ENCODE assay signal across 18 mouse cellular contexts in genomic region chr1:14000605-14001395, GRCm38 (mm10).
DNase-seq lines count a peak whose midpoint lies in the region; ATAC-seq and TF ChIP-seq lines count a peak whose summit lies in the region.
"Had no signal": no experiment of that assay in that cellular context is flagged by ENCODE, and none has a peak within 500 bp of the region (broad histone marks: within the 10 kb centered on the region; RNA-seq: fewer than 3 reads in every experiment).

No protein-coding gene starts in this region.

- no peaks in the 10 kb centered on the region for H3K36me3 ChIP-seq in embryonic facial prominence, embryonic 14.5 days (ENCODE audit: control insufficient read depth, insufficient read depth, low read length)
- H3K36me3 ChIP-seq in embryonic facial prominence, embryonic 10.5 days (replicated peaks), result no peaks in the 10 kb centered on the region
- H3K36me3 ChIP-seq in lung, postnatal 0 days (ENCODE audit: insufficient read depth, low read length), result no peaks in the 10 kb centered on the region
- H3K36me3 ChIP-seq: heart, embryonic 10.5 days; limb, embryonic 10.5 days; midbrain, embryonic 10.5 days had no signal

- no peak overlapping the region for H3K9ac ChIP-seq in embryonic facial prominence, embryonic 14.5 days (ENCODE audit: low read depth, low read length)
- H3K9ac ChIP-seq in lung, postnatal 0 days (replicated peaks; ENCODE audit: low read depth), result no peak overlapping the region
- H3K9ac ChIP-seq: liver, embryonic 14.5 days had no signal

- TF ChIP-seq EP300 in lung, postnatal 0 days (IDR thresholded peaks at IDR 0.05), result no peak

- H3K9me3 ChIP-seq in embryonic facial prominence, embryonic 14.5 days (ENCODE audit: control insufficient read depth, low read length), result no peaks in the 10 kb centered on the region
- no peaks in the 10 kb centered on the region for H3K9me3 ChIP-seq in embryonic facial prominence, embryonic 10.5 days
- no peaks in the 10 kb centered on the region for H3K9me3 ChIP-seq in lung, postnatal 0 days (ENCODE audit: low read length)
- H3K9me3 ChIP-seq: heart, embryonic 10.5 days; limb, embryonic 10.5 days; midbrain, embryonic 10.5 days had no signal

- ATAC-seq in embryonic facial prominence, embryonic 14.5 days (ENCODE audit: low read depth), result no peak
- no peak for ATAC-seq in lung, postnatal 0 days

- no peak overlapping the region for H3K27ac ChIP-seq in embryonic facial prominence, embryonic 14.5 days (replicated peaks; ENCODE audit: low read depth, low read length)
- no peak overlapping the region for H3K27ac ChIP-seq in embryonic facial prominence, embryonic 10.5 days (replicated peaks)
- H3K27ac ChIP-seq in lung, postnatal 0 days (ENCODE audit: low read length), result no peak overlapping the region
- H3K27ac ChIP-seq: heart, embryonic 10.5 days; limb, embryonic 10.5 days; liver, embryonic 14.5 days; midbrain, embryonic 10.5 days; stomach, postnatal 0 days had no signal

- H3K4me1 ChIP-seq in embryonic facial prominence, embryonic 14.5 days (ENCODE audit: control insufficient read depth, insufficient read depth, low read length), result 0 out of 2 replicates have a peak, but pooled peaks cover 2% of the 10 kb centered on the region
- H3K4me1 ChIP-seq in embryonic facial prominence, embryonic 10.5 days, result peaks cover 8% of the 10 kb centered on the region; the same call in 1 of the 2 replicates
- H3K4me1 ChIP-seq in lung, postnatal 0 days (ENCODE audit: insufficient read depth, low read depth, low read length), result no peaks in the 10 kb centered on the region
- H3K4me1 ChIP-seq: heart, embryonic 10.5 days had no signal

- no peak overlapping the region for H3K4me3 ChIP-seq in embryonic facial prominence, embryonic 14.5 days (ENCODE audit: low read depth, low read length)
- no peak overlapping the region for H3K4me3 ChIP-seq in embryonic facial prominence, embryonic 10.5 days
- H3K4me3 ChIP-seq in lung, postnatal 0 days (ENCODE audit: low read depth, low read length), result no peak overlapping the region
- H3K4me3 ChIP-seq: heart, embryonic 10.5 days; limb, embryonic 10.5 days; midbrain, embryonic 10.5 days had no signal

- TF ChIP-seq CTCF in lung, postnatal 0 days (IDR thresholded peaks at IDR 0.05), result no peak

- H3K4me2 ChIP-seq in embryonic facial prominence, embryonic 14.5 days (ENCODE audit: low read depth, low read length), result no peak overlapping the region
- no peak overlapping the region for H3K4me2 ChIP-seq in lung, postnatal 0 days (replicated peaks; ENCODE audit: low read depth, low read length)

- DNase-seq in embryonic facial prominence, embryonic 14.5 days (ENCODE audit: low spot score), result peak; percentile 19
- DNase-seq in embryonic facial prominence, embryonic 10.5 days (ENCODE audit: low spot score), result no peak
- DNase-seq in lung, postnatal 14 days, result peak; percentile 3
- DNase-seq in lung, postnatal 0 days (ENCODE audit: low spot score), result no peak
- peak; percentile 51 to 64 for DNase-seq in cerebellum, postnatal 10 days
- no peak for DNase-seq in right cerebral cortex, postnatal 14 days
- DNase-seq in urinary bladder, postnatal 25 days (ENCODE audit: low spot score), result no peak
- no peak for DNase-seq in neural tube, embryonic 10.5 days (ENCODE audit: extremely low spot score, low spot score)
- DNase-seq: gastrocnemius, postnatal 10 days; heart, postnatal 14 days; layer of hippocampus, postnatal 36 days; spleen, adult 18-20 months; thymus, postnatal 25 days had no signal

- WGBS in embryonic facial prominence, embryonic 14.5 days, result 78% methylated on average over 3 of the region's 3 CpGs
- 78% methylated on average over 3 of the region's 3 CpGs for WGBS in embryonic facial prominence, embryonic 10.5 days
- WGBS in lung, postnatal 0 days, result 61% methylated on average over 3 of the region's 3 CpGs

- no peaks in the 10 kb centered on the region for H3K27me3 ChIP-seq in embryonic facial prominence, embryonic 14.5 days (replicated peaks; ENCODE audit: control insufficient read depth, insufficient read depth, low read length)
- no peaks in the 10 kb centered on the region for H3K27me3 ChIP-seq in embryonic facial prominence, embryonic 10.5 days (replicated peaks; ENCODE audit: low read depth, poor library complexity, severe bottlenecking)
- no peaks in the 10 kb centered on the region for H3K27me3 ChIP-seq in lung, postnatal 0 days (replicated peaks; ENCODE audit: insufficient read depth, low read length)

Comparison
In these comparisons a context has a peak if more than half of its experiments do, and no peak if none do; other contexts are left out.
1. DNase-seq: peak in embryonic facial prominence, embryonic 14.5 days (single experiment), lung, postnatal 14 days (single experiment) and cerebellum, postnatal 10 days (2 of 2); none in embryonic facial prominence, embryonic 10.5 days (single experiment), lung, postnatal 0 days (single experiment), right cerebral cortex, postnatal 14 days (single experiment), urinary bladder, postnatal 25 days (single experiment) and neural tube, embryonic 10.5 days (single experiment).